Mouse (Mus musculus) embryonic facial prominence, embryonic 10.5 days (tissue): ENCODE measurements around the gene Cntfr. TPM values are rescaled to one million over a fixed set of nuclear protein-coding genes. Genes with fewer than 3 reads are reported as not detected.

Experiments
- DNase-seq: peaks from one replicate; pipeline ENCODE4 v3.0.0-alpha.2; 2017; ENCODE audit warnings: low spot score
- H3K27ac ChIP-seq: fragments of 300-500 bp; sonication (generic); replicated peaks from 2 replicates; pipeline ENCODE4 v1.5.1; 2016; ENCODE audit warnings: mild to moderate bottlenecking
- H3K27me3 ChIP-seq: fragments of 300-500 bp; sonication (generic); replicated peaks from 2 replicates; pipeline ENCODE4 v1.6.1; 2016; ENCODE audit warnings: low read depth, mild to moderate bottlenecking; ENCODE audit not compliant: poor library complexity, severe bottlenecking
- H3K36me3 ChIP-seq: fragments of 300-500 bp; sonication (generic); replicated peaks from 2 replicates; pipeline ENCODE4 v1.6.1; 2016; ENCODE audit warnings: mild to moderate bottlenecking, moderate library complexity
- H3K4me1 ChIP-seq: fragments of 300-500 bp; sonication (generic); 2 replicates; pipeline ENCODE4 v1.6.1; 2016
- H3K4me3 ChIP-seq: fragments of 300-500 bp; sonication (generic); 2 replicates; pipeline ENCODE4 v1.5.1; 2016; ENCODE audit warnings: mild to moderate bottlenecking, moderate library complexity
- H3K9me3 ChIP-seq: fragments of 300-500 bp; sonication (generic); 2 replicates; pipeline ENCODE4 v1.6.1; 2016; ENCODE audit warnings: mild to moderate bottlenecking
- WGBS: fragments of 180-500 bp; shearing (Covaris S2); methylation state at CpG from one replicate; pipeline ENCODE4 v1.1.7; 2016; 5-methylcytosine and 5-hydroxymethylcytosine counted together
- polyA plus RNA-seq: library from polyadenylated mRNA; unstranded; fragments of >200 nt; fragmentation: Nextera tagmentation; extraction: Ambion mirVana; gene quantifications from 2 replicates; pipeline ENCODE4 v1.2.1, GENCODE M21; 2016

Gene Cntfr
- polyA plus RNA-seq, 1 experiment from 2014 or later = 8.6 TPM

GRCm38 (mm10) chr4:41671500-41671899 is 25.4 kb downstream of the Cntfr start:
- Histone ChIP-seq H3K27ac (peak overlapping the region; percentile 72), H3K36me3 (peaks cover 43% of the 10 kb centered on the region), H3K4me3 (no peak overlapping the region), H3K27me3 (peaks cover 73% of the 10 kb centered on the region), H3K9me3 (no peaks in the 10 kb centered on the region), H3K4me1 (peaks cover 57% of the 10 kb centered on the region)
- WGBS = 49% methylated on average over 5 of the region's 5 CpGs
- no peak for DNase-seq

GRCm38 (mm10) chr4:41670836-41671235 is 26.1 kb downstream of the Cntfr start:
- DNase-seq = no peak
- H3K27ac ChIP-seq = peak overlapping the region; percentile 52; the same call in 1 of the 2 replicates
- H3K4me3 ChIP-seq = no peak overlapping the region
- peaks cover 56% of the 10 kb centered on the region for H3K4me1 ChIP-seq
- peaks cover 44% of the 10 kb centered on the region for H3K36me3 ChIP-seq
- H3K9me3 ChIP-seq = no peaks in the 10 kb centered on the region
- H3K27me3 ChIP-seq = peaks cover 75% of the 10 kb centered on the region
- WGBS = 84% methylated on average over 18 of the region's 18 CpGs

GRCm38 (mm10) chr4:41666646-41667045 is 30.2 kb downstream of the Cntfr start:
- Histone ChIP-seq H3K27me3 (peaks cover 58% of the 10 kb centered on the region), H3K4me3 (no peak overlapping the region), H3K27ac (no peak overlapping the region), H3K4me1 (peaks cover 66% of the 10 kb centered on the region), H3K9me3 (no peaks in the 10 kb centered on the region), H3K36me3 (peaks cover 47% of the 10 kb centered on the region)
- DNase-seq = no peak
- 71% methylated on average over 11 of the region's 11 CpGs for WGBS

- DNase-seq = peak; percentile 75
- WGBS = 2% methylated on average over 6 of the region's 8 CpGs
- H3K4me1 ChIP-seq = peaks cover 67% of the 10 kb centered on the region
- H3K27me3 ChIP-seq = peaks cover 56% of the 10 kb centered on the region
- peak overlapping the region; percentile 58 for H3K27ac ChIP-seq
- H3K36me3 ChIP-seq = peaks cover 41% of the 10 kb centered on the region
- H3K4me3 ChIP-seq = peak overlapping the region; percentile 6
- H3K9me3 ChIP-seq = no peaks in the 10 kb centered on the region
Observed at GRCm38 (mm10) chr4:41665009-41665675, 31.7 kb downstream of the Cntfr start.

- Histone ChIP-seq H3K27ac (peak overlapping the region; percentile 58), H3K27me3 (peaks cover 56% of the 10 kb centered on the region), H3K36me3 (peaks cover 42% of the 10 kb centered on the region), H3K4me3 (peak overlapping the region; percentile 6), H3K9me3 (no peaks in the 10 kb centered on the region), H3K4me1 (peaks cover 73% of the 10 kb centered on the region)
- WGBS = 27% methylated on average over 7 of the region's 7 CpGs
- no peak for DNase-seq
Observed at GRCm38 (mm10) chr4:41664533-41664932, 32.4 kb downstream of the Cntfr start.

- Histone ChIP-seq H3K4me3 (peak overlapping the region; percentile 6; the same call in 1 of the 2 replicates), H3K36me3 (peaks cover 46% of the 10 kb centered on the region), H3K27me3 (peaks cover 56% of the 10 kb centered on the region), H3K4me1 (peaks cover 82% of the 10 kb centered on the region), H3K27ac (peak overlapping the region; percentile 45), H3K9me3 (no peaks in the 10 kb centered on the region)
- 42% methylated on average over 9 of the region's 9 CpGs for WGBS
- peak; percentile 51 for DNase-seq
Observed at GRCm38 (mm10) chr4:41663614-41664013, 33.3 kb downstream of the Cntfr start.

GRCm38 (mm10) chr4:41662723-41663122 is 34.2 kb downstream of the Cntfr start:
- Histone ChIP-seq H3K36me3 (peaks cover 51% of the 10 kb centered on the region), H3K9me3 (no peaks in the 10 kb centered on the region), H3K4me3 (0 out of 2 replicates have a peak overlapping the region, but pooled peaks have one; percentile 1), H3K27ac (peak overlapping the region; percentile 21; the same call in 1 of the 2 replicates), H3K27me3 (peaks cover 60% of the 10 kb centered on the region), H3K4me1 (peaks cover 91% of the 10 kb centered on the region)
- no peak for DNase-seq
- WGBS = 64% methylated on average over 11 of the region's 11 CpGs

GRCm38 (mm10) chr4:41660851-41661430 is 35.9 kb downstream of the Cntfr start:
- Histone ChIP-seq H3K27me3 (peaks cover 68% of the 10 kb centered on the region), H3K4me3 (peak overlapping the region; percentile 21; the same call in 1 of the 2 replicates), H3K36me3 (peaks cover 55% of the 10 kb centered on the region), H3K4me1 (peaks cover 91% of the 10 kb centered on the region), H3K9me3 (no peaks in the 10 kb centered on the region), H3K27ac (peak overlapping the region; percentile 70)
- WGBS = 29% methylated on average over 11 of the region's 11 CpGs
- peak; percentile 83 for DNase-seq

- H3K27me3 ChIP-seq = peaks cover 68% of the 10 kb centered on the region
- peaks cover 55% of the 10 kb centered on the region for H3K36me3 ChIP-seq
- no peaks in the 10 kb centered on the region for H3K9me3 ChIP-seq
- H3K27ac ChIP-seq = peak overlapping the region; percentile 57
- no peak for DNase-seq
- H3K4me1 ChIP-seq = peaks cover 91% of the 10 kb centered on the region
- H3K4me3 ChIP-seq = no peak overlapping the region
- WGBS = 62% methylated on average over 13 of the region's 13 CpGs
Observed at GRCm38 (mm10) chr4:41659556-41659955, 37.3 kb downstream of the Cntfr start.

GRCm38 (mm10) chr4:41658566-41659384 is 38.1 kb downstream of the Cntfr start:
- Histone ChIP-seq H3K27ac (peak overlapping the region; percentile 57), H3K9me3 (no peaks in the 10 kb centered on the region), H3K4me3 (peak overlapping the region; percentile 32), H3K36me3 (peaks cover 52% of the 10 kb centered on the region), H3K4me1 (peaks cover 91% of the 10 kb centered on the region), H3K27me3 (peaks cover 68% of the 10 kb centered on the region)
- 14% methylated on average over 25 of the region's 25 CpGs for WGBS
- DNase-seq = peak; percentile 62

GRCm38 (mm10) chr4:41655525-41655924 is 41.4 kb downstream of the Cntfr start:
- WGBS = 58% methylated on average over 2 of the region's 2 CpGs
- peak; percentile 64 for DNase-seq
- no peak overlapping the region for H3K4me3 ChIP-seq

GRCm38 (mm10) chr4:41654217-41654616 is 42.7 kb downstream of the Cntfr start:
- no peaks in the 10 kb centered on the region for H3K9me3 ChIP-seq
- peaks cover 19% of the 10 kb centered on the region for H3K36me3 ChIP-seq
- DNase-seq = peak; percentile 78
- H3K4me3 ChIP-seq = no peak overlapping the region
- H3K4me1 ChIP-seq = peaks cover 55% of the 10 kb centered on the region
- WGBS = 11% methylated on average over 7 of the region's 7 CpGs
- H3K27ac ChIP-seq = peak overlapping the region; percentile 25; the same call in 1 of the 2 replicates
- H3K27me3 ChIP-seq = peaks cover 33% of the 10 kb centered on the region

More at GRCm38 (mm10) chr4:41655525-41655924, 41.4 kb downstream of the Cntfr start:
- Histone ChIP-seq H3K27ac (peak overlapping the region; percentile 25), H3K4me1 (peaks cover 68% of the 10 kb centered on the region), H3K27me3 (peaks cover 44% of the 10 kb centered on the region), H3K9me3 (no peaks in the 10 kb centered on the region), H3K36me3 (peaks cover 27% of the 10 kb centered on the region)
